Mouse (Mus musculus) gastrocnemius, postnatal 36 days (tissue): ENCODE data around the gene Borcs5. TPM values are rescaled to one million over a fixed set of nuclear protein-coding genes. Genes with fewer than 3 reads are reported as not detected.

ENCODE experiments used
- DNase-seq, 2 experiments: peaks; one replicate each; pipeline ENCODE4 v3.0.0; 2022
- intact Hi-C: fragments of 180-260 bp; cut with DNase I; formaldehyde crosslinking; loops from one replicate; pipeline ENCODE4 v1.15.1; 2025
- total RNA-seq, 2 experiments: library from RNA; stranded (reverse); gene quantifications; 2 replicates each; pipeline ENCODE4 v1.2.3; 2021

Borcs5 gene
- total RNA-seq, 2 experiments from 2014 or later: 13.0 to 15.9 TPM

DNA sequence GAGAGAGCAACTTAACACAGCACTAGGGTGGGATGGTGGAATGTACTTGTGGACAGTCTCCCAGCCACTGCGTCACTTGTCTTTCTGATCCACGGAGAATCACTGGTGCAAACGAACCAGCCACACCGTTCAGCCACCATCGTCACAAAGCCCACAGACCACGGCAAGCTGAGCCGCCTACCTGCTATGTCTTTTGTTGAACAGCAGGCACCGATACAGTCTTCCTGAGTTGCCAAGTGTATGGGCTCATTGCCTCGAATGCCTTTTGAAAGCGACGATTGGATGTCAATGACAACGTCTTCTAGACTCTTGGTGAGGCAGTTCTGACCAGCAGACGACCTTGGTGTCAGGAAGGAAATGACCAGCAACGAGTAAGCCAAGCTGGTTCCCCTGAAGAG is 17.8 kb upstream of the Borcs5 start:
- intact Hi-C loops: no loop called here
- DNase-seq: no peak

GRCm38 (mm10) chr6:134625431-134625830 is 13.9 kb upstream of the Borcs5 start:
- intact Hi-C loops: no loop called here
- no peak for DNase-seq

DNA sequence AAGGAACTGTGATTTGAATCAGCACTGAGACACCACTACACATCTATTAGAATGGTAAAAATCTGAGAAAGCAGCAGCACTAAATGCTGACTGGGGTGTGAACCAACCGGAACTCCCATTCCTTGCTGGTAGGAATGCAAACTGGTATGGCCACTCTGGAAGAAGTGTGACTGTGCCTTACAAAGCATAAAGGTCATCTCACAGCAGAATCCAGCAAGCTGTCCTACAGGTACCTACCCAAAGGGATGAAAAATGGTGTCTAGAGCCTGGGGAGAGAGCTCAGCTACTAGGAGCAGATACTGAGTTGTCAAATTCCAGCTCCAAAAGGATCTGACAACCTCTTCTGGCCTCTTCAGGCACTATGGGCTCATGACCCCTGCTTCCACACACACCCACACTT is 12.7 kb upstream of the Borcs5 start:
- no peak for DNase-seq
- intact Hi-C loops: no loop called here

- no peak for DNase-seq
- intact Hi-C loops: no loop called here
Measured at GRCm38 (mm10) chr6:134630447-134630846, 8.9 kb upstream of the Borcs5 start.

DNA sequence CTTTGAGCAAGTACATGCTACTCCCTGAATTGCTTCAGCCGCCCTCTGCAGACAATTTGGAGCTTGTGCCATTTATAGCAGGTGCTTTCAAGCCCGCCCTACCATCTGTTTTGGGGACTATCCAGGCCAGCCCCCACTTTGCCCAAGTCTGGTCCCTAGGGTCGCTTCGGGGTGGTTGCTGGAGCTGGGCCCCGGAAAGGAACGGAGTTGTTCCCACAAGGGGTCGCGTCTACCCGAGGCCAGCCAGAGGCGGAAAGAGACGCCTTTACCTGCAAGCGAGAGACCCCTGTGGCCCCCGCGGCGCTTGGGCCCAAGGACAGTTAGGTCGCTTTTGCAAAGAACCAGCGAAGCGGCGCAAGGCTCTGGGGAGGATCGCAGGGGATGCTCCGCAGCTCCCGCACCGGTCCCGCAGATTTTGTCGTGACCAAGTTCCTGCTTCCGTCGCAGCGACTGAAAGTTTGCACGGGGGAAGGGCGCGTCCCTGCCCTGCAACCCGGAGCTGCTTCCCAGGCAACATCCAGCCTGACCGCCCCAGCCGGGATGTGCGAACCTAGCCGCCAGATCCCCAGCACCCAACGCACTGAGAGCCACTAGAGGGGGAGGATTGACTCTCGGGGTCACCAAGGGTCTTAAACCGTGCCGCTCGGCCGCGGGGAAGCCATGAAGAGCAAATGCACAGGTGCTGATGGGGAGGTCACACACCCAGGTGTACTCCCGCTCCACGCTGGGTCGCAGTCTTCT is 7.2 kb upstream of the Borcs5 start, which contains the start of gene Mansc1:
Gene Mansc1, minus strand, starts transcription at position 542 of the 741 bp plus-strand sequence.
- intact Hi-C loops: no loop called here
- DNase-seq: peak; percentile 16 to 43

GRCm38 (mm10) chr6:134632756-134633155 is 6.6 kb upstream of the Borcs5 start:
- DNase-seq: no peak
- intact Hi-C loops: no loop called here

GRCm38 (mm10) chr6:134633553-134633952 is 5.8 kb upstream of the Borcs5 start:
- no peak for DNase-seq
- intact Hi-C loops: no loop called here

- intact Hi-C loops: no loop called here
- DNase-seq: no peak
Measured at GRCm38 (mm10) chr6:134636476-134636875, 2.8 kb upstream of the Borcs5 start.

GRCm38 (mm10) chr6:134639900-134640299 is 590 bp downstream of the Borcs5 start:
- intact Hi-C loops: no loop called here

DNA sequence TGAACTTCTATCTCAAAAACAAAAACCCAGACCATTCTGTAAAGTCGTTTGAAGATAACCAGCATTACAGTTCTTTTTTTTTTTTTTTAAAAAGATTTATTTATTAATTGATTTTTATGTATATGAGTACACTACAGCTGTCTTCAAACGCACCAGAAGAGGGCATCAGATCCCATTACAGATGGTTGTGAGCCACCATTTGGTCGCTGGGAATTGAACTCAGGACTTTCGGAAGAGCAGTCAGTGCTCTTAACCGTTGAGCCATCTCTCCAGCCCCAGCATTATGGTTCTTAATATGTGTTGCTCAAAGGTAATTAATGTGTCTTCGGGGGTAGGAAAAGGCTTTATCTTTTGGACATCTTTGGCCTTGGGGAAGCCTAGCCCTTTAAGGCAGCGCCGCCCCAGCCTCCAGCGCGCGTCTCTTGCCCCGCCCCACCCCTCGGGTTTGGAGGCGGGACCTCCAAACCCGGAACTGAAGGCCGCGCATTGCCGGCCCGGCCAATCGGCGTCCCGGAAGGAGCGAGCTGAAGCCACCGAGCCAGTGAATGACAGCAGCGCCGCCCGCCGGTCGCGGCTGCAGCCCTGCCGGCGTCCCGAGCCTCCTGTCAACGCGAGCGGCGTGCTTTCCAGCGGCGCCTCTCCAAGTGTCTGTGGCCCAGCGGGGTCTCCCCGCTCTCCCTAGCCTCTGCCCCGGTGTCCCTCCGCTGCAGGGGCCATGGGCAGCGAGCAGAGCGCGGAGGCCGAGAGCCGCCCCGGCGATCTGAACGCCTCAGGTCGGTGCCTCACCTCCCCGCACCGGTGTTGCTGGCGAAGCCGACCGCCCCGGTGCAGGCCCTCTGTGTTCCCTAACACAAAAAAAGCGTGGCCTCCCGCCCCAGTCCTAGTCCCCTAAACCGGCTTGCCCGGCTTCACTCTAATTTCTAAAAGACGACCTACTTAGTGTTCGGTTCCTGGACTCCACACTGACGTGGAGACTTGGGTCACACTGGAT is 1.5 kb downstream of the Borcs5 start:
- peak; percentile 86 to 93 for DNase-seq
- intact Hi-C loops: no loop called here

More at GRCm38 (mm10) chr6:134639900-134640299, 590 bp downstream of the Borcs5 start:
- no peak for DNase-seq

GRCm38 (mm10) chr6:134641738-134642446 is 2.6 kb downstream of the Borcs5 start:
- DNase-seq: no peak
- intact Hi-C loops: no loop called here

DNA sequence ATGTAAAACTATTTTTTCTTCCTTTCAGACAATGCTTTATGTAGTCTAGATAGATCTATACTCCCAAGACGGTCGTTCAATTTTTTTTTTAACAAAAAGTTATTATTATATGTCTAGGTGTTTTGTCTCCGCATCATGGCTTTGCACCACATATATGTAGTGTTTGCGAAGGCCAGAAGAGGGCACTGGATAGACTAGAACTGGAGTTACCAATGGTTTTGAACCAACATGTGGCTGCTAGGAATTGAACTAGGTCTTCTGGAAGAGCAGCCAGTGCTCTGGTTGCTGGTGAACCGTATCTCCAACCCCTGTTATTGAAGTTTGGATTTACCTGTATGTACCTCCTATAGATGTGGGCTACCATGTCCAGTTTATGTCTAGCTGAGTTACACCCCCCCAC is 4.0 kb downstream of the Borcs5 start:
- no peak for DNase-seq
- intact Hi-C loops: no loop called here

DNA sequence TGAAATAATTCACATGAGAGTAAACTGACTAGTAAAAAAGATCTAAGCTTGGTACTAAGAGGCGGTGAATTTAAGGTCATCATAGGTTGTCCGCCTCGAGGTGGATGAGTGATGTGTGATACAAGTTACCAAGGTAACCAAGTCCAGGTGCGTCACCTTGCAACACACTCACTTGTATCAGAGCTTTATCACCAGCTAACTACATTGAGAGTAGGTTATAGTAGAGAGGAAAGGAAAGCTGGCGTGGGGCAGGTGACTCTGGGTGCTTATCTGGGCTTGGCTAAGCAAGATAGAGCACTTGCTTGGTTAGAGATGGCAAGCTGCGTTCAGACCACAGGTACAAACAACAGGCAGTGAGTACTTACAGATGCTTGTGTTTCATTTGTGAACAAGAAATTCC is 7.5 kb downstream of the Borcs5 start:
- intact Hi-C loops: no loop called here

DNA sequence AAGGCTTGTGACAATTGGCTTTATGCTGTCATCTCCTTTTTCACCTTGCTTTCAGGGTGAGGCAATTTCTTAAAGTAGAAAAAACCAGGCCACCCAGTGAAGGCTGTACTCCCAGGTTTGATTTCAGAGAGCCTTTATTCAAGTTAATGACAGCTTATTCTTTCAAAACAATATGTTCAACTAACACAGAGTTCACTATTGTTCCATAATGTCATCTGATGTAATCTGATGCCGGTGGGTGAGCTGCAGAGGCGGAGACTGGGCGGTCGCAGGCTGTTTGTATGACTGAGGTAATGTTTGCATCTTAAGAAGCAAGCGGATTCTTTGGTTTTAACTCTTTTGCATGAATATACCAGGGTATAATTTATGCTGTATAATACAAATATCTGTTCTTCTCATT is 8.3 kb downstream of the Borcs5 start:
- intact Hi-C loops: no loop called here
- no peak for DNase-seq

More for the DNA sequence above, 7.5 kb downstream of the Borcs5 start:
- no peak for DNase-seq

GRCm38 (mm10) chr6:134648356-134648755 is 9.0 kb downstream of the Borcs5 start:
- DNase-seq: no peak
- intact Hi-C loops: no loop called here

- DNase-seq: no peak
- intact Hi-C loops: loop anchor here (10.0 kb wide), 1 partner anchor 288 kb away; no protein-coding TSS in a partner anchor
Measured at GRCm38 (mm10) chr6:134656527-134656926, 17.2 kb downstream of the Borcs5 start.

GRCm38 (mm10) chr6:134659108-134659958 is 20.0 kb downstream of the Borcs5 start:
- intact Hi-C loops: loop anchor here (2.0 to 10.0 kb wide), 2 partner anchors 135 to 285 kb away; no protein-coding TSS in a partner anchor
- DNase-seq: peak in 1 of 2 experiments; percentile 48

- intact Hi-C loops: no loop called here
- DNase-seq: no peak
Measured at GRCm38 (mm10) chr6:134660714-134661406, 21.6 kb downstream of the Borcs5 start.

DNA sequence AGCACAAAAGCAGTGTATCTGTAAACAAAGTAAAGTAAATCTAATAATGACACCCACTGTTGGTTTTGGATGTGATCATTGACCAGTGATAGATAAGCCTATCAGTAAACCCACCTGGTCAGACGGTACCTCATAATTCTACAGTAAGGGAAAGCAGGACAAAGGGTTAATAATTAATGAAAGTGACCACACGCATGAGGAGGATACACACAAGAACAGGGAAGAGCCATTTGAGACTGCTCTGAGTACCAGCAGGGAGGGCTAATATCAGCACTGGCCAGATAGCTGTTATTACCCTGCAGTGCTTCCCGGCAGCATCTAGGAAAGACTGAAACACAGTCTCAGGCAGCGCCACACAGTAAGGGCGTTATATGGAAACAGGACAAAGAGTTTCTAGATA is 25.3 kb downstream of the Borcs5 start:
- no peak for DNase-seq
- intact Hi-C loops: no loop called here
